Mouse (Mus musculus) layer of hippocampus, postnatal 36 days (tissue): Measurements from ENCODE around the gene Gm13089. TPM values are rescaled to one million over a fixed set of nuclear protein-coding genes. Genes with fewer than 3 reads are reported as not detected.
"Not testable (repeated sequence)": the region's sequence is repeated elsewhere in the genome, so short reads cannot be mapped to it uniquely, and the experiment has no call there.

ENCODE experiments used
- DNase-seq, 2 experiments: peaks; one replicate each; pipeline ENCODE4 v3.0.0; 2022
- total RNA-seq, 2 experiments: library from RNA; stranded (reverse); gene quantifications; 2 replicates each; pipeline ENCODE4 v1.2.3; 2021

Gm13089 gene
- not detected for total RNA-seq

DNA sequence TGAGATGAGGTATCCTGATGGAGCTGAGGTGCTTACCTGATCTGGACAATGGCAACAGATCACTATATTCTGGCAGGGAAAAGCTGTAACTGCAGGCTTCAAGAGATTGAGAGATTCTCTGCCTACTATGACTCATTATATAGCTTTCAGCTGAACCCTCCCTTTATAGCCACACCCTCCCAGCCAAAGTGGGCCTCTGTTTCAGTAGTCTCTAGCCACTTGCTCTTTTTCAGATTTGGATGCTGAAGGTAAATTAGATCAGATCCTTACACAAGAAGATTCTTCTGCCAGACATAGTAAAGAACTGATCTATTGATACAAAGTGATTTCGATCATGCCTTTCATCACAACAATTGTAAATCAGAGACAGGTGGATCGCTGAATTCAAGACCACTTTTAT, at the start of gene Gm13089:
Gene Gm13089, minus strand, starts transcription at position 101 of the 400 bp plus-strand sequence.
- DNase-seq, result no peak

DNA sequence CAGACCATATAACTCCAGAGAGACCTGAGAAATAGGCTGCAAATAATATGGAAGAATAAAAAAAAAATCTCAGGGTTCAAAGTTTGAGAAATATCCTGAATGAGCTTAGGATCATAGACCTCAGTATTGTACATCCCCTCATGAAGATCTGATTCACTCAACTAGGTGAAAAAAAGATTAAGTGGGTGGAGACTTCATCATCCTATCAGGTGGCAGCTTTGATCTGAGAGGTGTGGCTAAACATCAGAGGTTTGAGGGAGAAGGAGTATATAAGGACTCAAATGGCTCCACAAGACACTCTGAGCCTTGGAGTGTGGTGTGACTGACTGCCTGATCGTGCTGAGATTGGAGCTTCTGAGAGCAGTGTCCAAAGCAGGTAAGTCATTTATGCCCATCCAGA, 16.6 kb upstream of the Gm13089 start, which contains the start of gene Gm13078:
Gene Gm13078, plus strand, starts transcription at position 301 of the 400 bp plus-strand sequence.
- no peak for DNase-seq

DNA sequence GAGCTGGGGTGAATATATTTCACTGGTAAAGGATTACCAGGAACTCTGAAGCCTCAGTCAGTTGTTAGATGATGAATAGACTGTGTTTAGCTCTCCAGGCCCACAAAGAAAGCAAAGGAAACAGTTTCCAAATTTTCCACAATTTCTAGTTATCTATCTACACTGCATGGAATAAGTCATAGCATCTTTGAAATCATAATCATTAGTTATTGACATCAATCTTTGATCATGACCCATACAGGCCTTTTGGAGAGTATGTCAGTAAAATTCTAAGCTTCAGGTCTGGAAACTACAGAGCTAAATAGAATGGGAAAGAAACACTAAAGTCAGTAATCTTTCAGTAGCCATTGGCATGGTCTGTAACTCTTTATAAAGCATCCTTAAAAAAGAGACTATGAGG, 45.4 kb downstream of the Gm13089 start, which contains the start of gene Gm13088:
Gene Gm13088, minus strand, starts transcription at position 101 of the 400 bp plus-strand sequence.
- DNase-seq, result not testable (repeated sequence)

Other genes with a start within 250 kb of the Gm13089 start
- not detected for gene Gm13043, start 191.4 kb downstream of the Gm13089 start, total RNA-seq
- not detected for gene Gm13040, start 166.8 kb downstream of the Gm13089 start, total RNA-seq
- not detected for gene BC080695, start 151.0 kb downstream of the Gm13089 start, total RNA-seq
- gene Gm13057, start 151.0 kb downstream of the Gm13089 start, total RNA-seq, result not detected
- gene Gm13083, start 87.7 kb downstream of the Gm13089 start, total RNA-seq, result not detected
- gene Gm13088, start 45.5 kb downstream of the Gm13089 start, total RNA-seq, result not detected
- gene Gm13078, start 16.7 kb upstream of the Gm13089 start, total RNA-seq, result not detected
- not detected for gene Gm13023, start 86.6 kb upstream of the Gm13089 start, total RNA-seq
- not detected for gene Gm13084, start 113.4 kb upstream of the Gm13089 start, total RNA-seq
- gene Gm13103, start 143.8 kb upstream of the Gm13089 start, total RNA-seq, result not detected
- not detected for gene Pramef6, start 197.7 kb upstream of the Gm13089 start, total RNA-seq
- gene Pramef25, start 248.3 kb upstream of the Gm13089 start, total RNA-seq, result not detected